Mouse (Mus musculus) ovary, adult 18-20 months (tissue): ENCODE measurements around the gene Ccdc28a.

Experiments used
- DNase-seq: peaks from one replicate; pipeline ENCODE4 v3.0.0; 2022; ENCODE audit warnings: low spot score, mixed read lengths

Ccdc28a gene

GRCm38 (mm10) chr10:18194156-18194555 is 40.6 kb downstream of the Ccdc28a start:
- no peak for DNase-seq

DNA sequence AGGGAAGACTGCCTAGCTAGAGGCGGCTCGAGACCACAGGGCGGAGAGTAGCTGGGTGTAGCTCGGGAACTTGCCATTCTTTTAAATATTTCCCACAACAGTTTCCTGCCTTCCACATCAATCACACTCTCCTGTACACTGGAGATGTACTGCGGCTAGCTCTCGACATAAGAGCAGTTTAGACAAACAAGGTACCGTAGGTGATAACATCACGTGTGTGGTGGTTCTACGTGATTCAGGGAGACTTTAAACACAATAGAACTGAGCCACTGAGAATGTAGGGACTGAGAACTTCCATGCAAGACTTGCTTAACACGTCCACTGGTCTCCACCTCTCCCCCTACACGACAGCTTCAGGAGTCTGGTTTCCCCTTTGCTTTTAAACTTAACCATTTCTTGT is 41.6 kb downstream of the Ccdc28a start:
- no peak for DNase-seq

DNA sequence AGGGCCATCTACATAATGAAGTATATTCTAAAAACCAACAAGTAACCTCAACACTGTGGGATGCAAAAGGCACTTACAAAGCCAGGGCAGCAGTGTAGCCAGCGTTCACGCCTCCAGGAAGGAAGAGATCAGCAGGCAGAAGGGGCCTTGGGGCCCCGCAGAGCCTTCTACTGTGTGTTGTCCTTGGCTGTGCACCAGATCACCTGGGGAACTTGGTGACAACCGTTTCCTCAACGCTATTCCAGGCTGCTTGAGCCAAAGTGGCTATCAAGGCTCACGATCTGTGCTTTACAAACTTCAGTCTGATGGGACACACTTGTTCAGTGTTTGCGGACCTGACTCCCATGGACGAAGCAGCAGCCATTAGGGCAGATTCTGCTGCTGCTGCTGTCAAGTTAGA is 43.1 kb downstream of the Ccdc28a start:
- no peak for DNase-seq

GRCm38 (mm10) chr10:18189498-18189897 is 45.3 kb downstream of the Ccdc28a start:
- no peak for DNase-seq

DNA sequence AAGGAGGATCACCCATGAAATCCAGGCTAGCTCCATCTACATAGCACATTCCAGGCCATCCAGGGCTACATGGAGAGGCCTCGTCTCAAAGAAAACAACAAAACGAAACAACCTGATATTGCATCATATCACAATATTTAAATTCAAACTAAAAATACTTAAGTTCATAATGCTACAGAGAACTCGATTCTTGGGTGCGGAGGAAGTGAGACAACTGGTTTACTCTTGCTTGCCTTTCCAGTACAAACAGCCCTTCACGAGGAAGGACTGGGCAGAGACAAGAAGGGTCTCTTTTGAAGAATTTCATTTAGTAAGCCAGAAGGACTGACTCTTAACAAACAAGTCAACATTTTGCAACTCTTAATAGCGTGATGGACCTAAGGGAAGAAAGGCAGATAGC is 46.2 kb downstream of the Ccdc28a start:
- DNase-seq: no peak

GRCm38 (mm10) chr10:18182246-18182645 is 52.6 kb downstream of the Ccdc28a start:
- no peak for DNase-seq

GRCm38 (mm10) chr10:18177304-18177703 is 57.5 kb downstream of the Ccdc28a start:
- DNase-seq: no peak

DNA sequence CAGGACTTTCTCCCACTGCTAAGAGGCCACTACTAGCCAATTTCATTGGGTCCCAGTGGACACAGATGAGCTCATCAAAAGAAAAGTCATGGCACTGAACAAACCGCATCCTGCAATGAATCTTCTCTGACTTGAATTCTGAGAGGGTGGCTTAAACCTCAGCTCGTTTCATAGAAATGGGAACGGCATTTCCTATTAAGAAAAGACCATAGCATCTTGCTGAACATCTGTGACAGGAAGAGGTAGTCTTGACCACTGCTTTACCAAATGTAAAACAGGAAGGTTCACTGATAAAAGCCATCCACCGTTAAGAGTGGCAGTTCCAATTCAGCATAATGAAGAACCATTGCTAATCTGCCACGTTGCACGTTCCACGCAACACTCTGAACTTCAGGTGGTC is 58.1 kb downstream of the Ccdc28a start:
- no peak for DNase-seq

DNA sequence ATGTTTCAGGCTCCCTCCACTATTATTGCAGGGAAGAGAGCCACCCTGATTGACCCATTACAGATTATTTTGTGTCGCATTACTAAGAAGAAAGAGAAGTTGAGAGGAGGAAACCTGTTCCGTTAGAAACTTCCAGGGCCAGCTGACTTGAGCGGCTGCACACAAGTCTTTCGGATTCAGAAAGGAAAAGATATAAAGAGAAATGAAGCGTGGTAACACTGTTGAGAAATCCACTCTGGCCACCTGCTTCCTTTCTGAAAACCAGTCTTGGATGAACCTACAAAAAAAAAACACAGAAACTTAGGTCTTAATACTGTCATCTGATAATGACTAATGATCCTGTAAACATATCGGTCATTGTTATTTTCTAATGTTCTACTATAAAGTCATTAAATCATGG is 59.7 kb downstream of the Ccdc28a start:
- no peak for DNase-seq
